Mouse (Mus musculus): Measurements from ENCODE around the gene Eif3m. TPM values are rescaled to one million over a fixed set of nuclear protein-coding genes. Genes with fewer than 3 reads are reported as not detected.

The Eif3m gene
- polyA plus RNA-seq (2015; fragmentation: Nextera tagmentation; extraction: Ambion mirVana): 183 and 196 TPM in 2 replicates

DNA sequence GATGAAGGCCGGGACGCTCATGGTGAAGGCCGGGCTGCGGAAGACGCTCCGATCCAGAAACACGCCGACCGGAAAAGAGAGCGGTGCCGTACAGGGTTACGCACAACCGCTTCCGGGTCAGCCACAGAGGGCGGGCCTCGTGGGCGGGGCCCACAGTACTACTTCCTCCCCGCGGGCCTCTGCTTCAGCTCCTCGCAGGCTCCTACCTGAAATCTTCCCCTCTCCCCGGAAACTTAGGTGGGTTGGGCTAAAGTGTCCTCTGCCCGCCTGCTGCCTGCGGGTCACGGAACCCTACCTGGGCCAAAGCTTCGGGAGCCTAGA is at the start of gene Eif3m:
Gene Eif3m, minus strand, starts transcription at position 114 of the 321 bp plus-strand sequence.

Other genes with a start within 250 kb of the Eif3m start
- gene Qser1, start 200.3 kb downstream of the Eif3m start, polyA plus RNA-seq (2015; fragmentation: Nextera tagmentation; extraction: Ambion mirVana): 3.4 and 4.1 TPM in 2 replicates
- gene Prrg4, start 167.2 kb downstream of the Eif3m start, polyA plus RNA-seq (2015; fragmentation: Nextera tagmentation; extraction: Ambion mirVana): 0.40 and 0.66 TPM in 2 replicates
- 7.1 and 9.5 TPM in 2 replicates for gene Ccdc73, start 149.3 kb downstream of the Eif3m start, polyA plus RNA-seq (2015; fragmentation: Nextera tagmentation; extraction: Ambion mirVana)
- not detected in 2 replicates for gene Gm11060, start 74.9 kb upstream of the Eif3m start, polyA plus RNA-seq (2015; fragmentation: Nextera tagmentation; extraction: Ambion mirVana)
- 0.21 and 0.44 TPM in 2 replicates for gene Wt1, start 109.4 kb upstream of the Eif3m start, polyA plus RNA-seq (2015; fragmentation: Nextera tagmentation; extraction: Ambion mirVana)
- not detected in 2 replicates for gene Them7, start 207.2 kb upstream of the Eif3m start, polyA plus RNA-seq (2015; fragmentation: Nextera tagmentation; extraction: Ambion mirVana)

Data from skeletal muscle tissue, postnatal 0 days (tissue).